Mouse (Mus musculus): Measurements from ENCODE around the gene Clmp. TPM values are rescaled to one million over a fixed set of nuclear protein-coding genes. Genes with fewer than 3 reads are reported as not detected.
"Not testable (repeated sequence)": the region's sequence is repeated elsewhere in the genome, so short reads cannot be mapped to it uniquely, and the experiment has no call there.

Gene Clmp
- polyA plus RNA-seq, 1 experiment from 2014 or later: 26.7 TPM

GRCm38 (mm10) chr9:40773142-40773541, 87.4 kb downstream of the Clmp start:
- H3K36me3 ChIP-seq; H3K9me3 ChIP-seq; H3K27me3 ChIP-seq (replicated peaks); H3K4me3 ChIP-seq (replicated peaks); H3K4me1 ChIP-seq (replicated peaks); H3K4me2 ChIP-seq (replicated peaks); H3K27ac ChIP-seq; H3K9ac ChIP-seq; ATAC-seq: not testable (repeated sequence)
- WGBS: 82% methylated on average over 6 of the region's 6 CpGs

GRCm38 (mm10) chr9:40773869-40774268, 88.1 kb downstream of the Clmp start:
- H3K9ac ChIP-seq: no peak overlapping the region
- H3K27ac ChIP-seq: no peak overlapping the region
- no peak overlapping the region for H3K4me2 ChIP-seq (replicated peaks)
- no peaks in the 10 kb centered on the region for H3K9me3 ChIP-seq
- ATAC-seq: no peak
- H3K27me3 ChIP-seq (replicated peaks): no peaks in the 10 kb centered on the region
- H3K36me3 ChIP-seq: no peaks in the 10 kb centered on the region
- WGBS: 83% methylated on average over 4 of the region's 4 CpGs
- H3K4me3 ChIP-seq (replicated peaks): no peak overlapping the region
- H3K4me1 ChIP-seq (replicated peaks): 0 out of 2 replicates have a peak, but pooled peaks cover 4% of the 10 kb centered on the region

GRCm38 (mm10) chr9:40776044-40776443, 90.3 kb downstream of the Clmp start:
- 58% methylated on average over 1 of the region's 1 CpGs for WGBS
- Histone ChIP-seq H3K4me3 (replicated peaks) (no peak overlapping the region), H3K4me2 (replicated peaks) (no peak overlapping the region; the same call in 1 of the 2 replicates)

GRCm38 (mm10) chr9:40776459-40777248, 90.9 kb downstream of the Clmp start:
- peak overlapping the region; percentile 78 for H3K27ac ChIP-seq
- H3K9me3 ChIP-seq: no peaks in the 10 kb centered on the region
- ATAC-seq: peak; percentile 92
- peaks cover 10% of the 10 kb centered on the region; the same call in 1 of the 2 replicates for H3K4me1 ChIP-seq (replicated peaks)
- H3K27me3 ChIP-seq (replicated peaks): no peaks in the 10 kb centered on the region
- H3K4me2 ChIP-seq (replicated peaks): no peak overlapping the region; the same call in 1 of the 2 replicates
- no peaks in the 10 kb centered on the region for H3K36me3 ChIP-seq
- H3K9ac ChIP-seq: no peak overlapping the region
- WGBS: 55% methylated on average over 11 of the region's 11 CpGs
- no peak overlapping the region for H3K4me3 ChIP-seq (replicated peaks)

More at GRCm38 (mm10) chr9:40776044-40776443, 90.3 kb downstream of the Clmp start:
- H3K27ac ChIP-seq: peak overlapping the region; percentile 78
- no peaks in the 10 kb centered on the region for H3K27me3 ChIP-seq (replicated peaks)
- H3K9ac ChIP-seq: no peak overlapping the region
- peak; percentile 49; the same call in 1 of the 2 replicates for ATAC-seq
- H3K9me3 ChIP-seq: no peaks in the 10 kb centered on the region
- 0 out of 2 replicates have a peak, but pooled peaks cover 7% of the 10 kb centered on the region for H3K4me1 ChIP-seq (replicated peaks)
- H3K36me3 ChIP-seq: no peaks in the 10 kb centered on the region

GRCm38 (mm10) chr9:40780111-40780510, 94.3 kb downstream of the Clmp start:
- no peak for ATAC-seq
- 70% methylated on average over 3 of the region's 3 CpGs for WGBS
- H3K4me1 ChIP-seq (replicated peaks): peaks cover 12% of the 10 kb centered on the region
- H3K4me2 ChIP-seq (replicated peaks): no peak overlapping the region
- H3K9me3 ChIP-seq: no peaks in the 10 kb centered on the region
- H3K9ac ChIP-seq: no peak overlapping the region
- H3K27me3 ChIP-seq (replicated peaks): no peaks in the 10 kb centered on the region
- no peaks in the 10 kb centered on the region for H3K36me3 ChIP-seq
- H3K4me3 ChIP-seq (replicated peaks): no peak overlapping the region
- no peak overlapping the region for H3K27ac ChIP-seq

GRCm38 (mm10) chr9:40780892-40781725, 95.3 kb downstream of the Clmp start:
- Histone ChIP-seq H3K36me3 (no peaks in the 10 kb centered on the region), H3K9ac (no peak overlapping the region), H3K4me1 (replicated peaks) (peaks cover 9% of the 10 kb centered on the region), H3K27me3 (replicated peaks) (no peaks in the 10 kb centered on the region), H3K27ac (peak overlapping the region; percentile 85), H3K4me3 (replicated peaks) (no peak overlapping the region), H3K9me3 (no peaks in the 10 kb centered on the region), H3K4me2 (replicated peaks) (0 out of 2 replicates have a peak overlapping the region, but pooled peaks have one; percentile 56)
- ATAC-seq: no peak
- 68% methylated on average over 11 of the region's 11 CpGs for WGBS

GRCm38 (mm10) chr9:40781726-40782581, 96.2 kb downstream of the Clmp start:
- peak overlapping the region; percentile 56 for H3K4me2 ChIP-seq (replicated peaks)
- peak overlapping the region; percentile 85 for H3K27ac ChIP-seq
- 30% methylated on average over 26 of the region's 26 CpGs for WGBS
- ATAC-seq: peak; percentile 75
- H3K4me1 ChIP-seq (replicated peaks): peaks cover 9% of the 10 kb centered on the region
- no peaks in the 10 kb centered on the region for H3K36me3 ChIP-seq
- H3K27me3 ChIP-seq (replicated peaks): no peaks in the 10 kb centered on the region
- H3K9ac ChIP-seq: no peak overlapping the region
- no peaks in the 10 kb centered on the region for H3K9me3 ChIP-seq
- H3K4me3 ChIP-seq (replicated peaks): peak overlapping the region; percentile 12; the same call in 1 of the 2 replicates

GRCm38 (mm10) chr9:40783641-40784373, 98.0 kb downstream of the Clmp start:
- Histone ChIP-seq H3K27ac (peak overlapping the region; percentile 51; the same call in 1 of the 2 replicates), H3K4me3 (replicated peaks) (no peak overlapping the region), H3K4me1 (replicated peaks) (peaks cover 9% of the 10 kb centered on the region), H3K9me3 (no peaks in the 10 kb centered on the region), H3K4me2 (replicated peaks) (peak overlapping the region; percentile 22), H3K27me3 (replicated peaks) (no peaks in the 10 kb centered on the region), H3K9ac (no peak overlapping the region), H3K36me3 (no peaks in the 10 kb centered on the region)
- WGBS: 25% methylated on average over 13 of the region's 13 CpGs
- peak; percentile 69 for ATAC-seq

- H3K9ac ChIP-seq: no peak overlapping the region
- H3K27me3 ChIP-seq (replicated peaks): no peaks in the 10 kb centered on the region
- WGBS: 21% methylated on average over 9 of the region's 9 CpGs
- H3K36me3 ChIP-seq: no peaks in the 10 kb centered on the region
- H3K4me2 ChIP-seq (replicated peaks): peak overlapping the region; percentile 22
- H3K27ac ChIP-seq: no peak overlapping the region
- H3K4me3 ChIP-seq (replicated peaks): no peak overlapping the region
- no peak for ATAC-seq
- H3K4me1 ChIP-seq (replicated peaks): peaks cover 9% of the 10 kb centered on the region
- H3K9me3 ChIP-seq: no peaks in the 10 kb centered on the region
Measured at GRCm38 (mm10) chr9:40784374-40784967, 98.7 kb downstream of the Clmp start.

GRCm38 (mm10) chr9:40785452-40785851, 99.7 kb downstream of the Clmp start:
- Histone ChIP-seq H3K36me3 (no peaks in the 10 kb centered on the region), H3K27ac (no peak overlapping the region), H3K4me1 (replicated peaks) (peaks cover 9% of the 10 kb centered on the region), H3K4me2 (replicated peaks) (no peak overlapping the region), H3K27me3 (replicated peaks) (no peaks in the 10 kb centered on the region), H3K9me3 (no peaks in the 10 kb centered on the region), H3K9ac (no peak overlapping the region), H3K4me3 (replicated peaks) (no peak overlapping the region)
- no peak for ATAC-seq
- 72% methylated on average over 6 of the region's 6 CpGs for WGBS

GRCm38 (mm10) chr9:40786820-40787219, 101.1 kb downstream of the Clmp start:
- not testable (repeated sequence) for H3K27ac ChIP-seq; H3K4me3 ChIP-seq (replicated peaks); H3K36me3 ChIP-seq; H3K4me1 ChIP-seq (replicated peaks); ATAC-seq; H3K9ac ChIP-seq; H3K9me3 ChIP-seq; H3K27me3 ChIP-seq (replicated peaks); H3K4me2 ChIP-seq (replicated peaks)
- 92% methylated on average over 6 of the region's 6 CpGs for WGBS

All from intestine, embryonic 15.5 days (tissue).